Mouse (Mus musculus) hindbrain, embryonic 11.5 days (tissue): ENCODE data around the gene Gm3854. TPM values are rescaled to one million over a fixed set of nuclear protein-coding genes. Genes with fewer than 3 reads are reported as not detected.

ENCODE experiments used
- polyA plus RNA-seq: library from polyadenylated mRNA; unstranded; fragments of >200 nt; fragmentation: Nextera tagmentation; extraction: Ambion mirVana; gene quantifications from 2 replicates; pipeline ENCODE4 v1.2.1, GENCODE M21; 2014

Gene Gm3854
- polyA plus RNA-seq, 1 experiment from 2014 or later: 3.7 TPM

Other genes with a start within 250 kb of the Gm3854 start
- gene Zfp787, start 187.8 kb upstream of the Gm3854 start, polyA plus RNA-seq: 11.3 and 13.0 TPM in 2 replicates
- 67.9 and 73.1 TPM in 2 replicates for gene Zfp444, start 171.5 kb upstream of the Gm3854 start, polyA plus RNA-seq
- not detected in 2 replicates for gene Galp, start 146.7 kb upstream of the Gm3854 start, polyA plus RNA-seq
- not detected in 2 replicates for gene Zscan5b, start 121.5 kb upstream of the Gm3854 start, polyA plus RNA-seq
- gene Epp13, start 91.0 kb upstream of the Gm3854 start, polyA plus RNA-seq: not detected in 2 replicates
- gene Zfp667, start 57.2 kb upstream of the Gm3854 start, polyA plus RNA-seq: 15.1 and 16.5 TPM in 2 replicates
- gene Zfp583, start 12.5 kb upstream of the Gm3854 start, polyA plus RNA-seq: 8.5 and 10.3 TPM in 2 replicates
- 3.4 and 3.5 TPM in 2 replicates for gene Zfp78, start 19.5 kb downstream of the Gm3854 start, polyA plus RNA-seq
- gene Zfp28, start 39.5 kb downstream of the Gm3854 start, polyA plus RNA-seq: 14.2 and 15.3 TPM in 2 replicates
- 0.76 and 0.78 TPM in 2 replicates for gene Smim17, start 55.0 kb downstream of the Gm3854 start, polyA plus RNA-seq
- gene Gm20715, start 66.5 kb downstream of the Gm3854 start, polyA plus RNA-seq: not detected in 2 replicates
- gene Olfr1344, start 94.9 kb downstream of the Gm3854 start, polyA plus RNA-seq: not detected in 2 replicates
- gene Olfr1336, start 112.4 kb downstream of the Gm3854 start, polyA plus RNA-seq: 0.03 TPM in 1 of 2 replicates, not detected in the other
- gene Olfr1346, start 123.3 kb downstream of the Gm3854 start, polyA plus RNA-seq: not detected in 2 replicates
- not detected in 2 replicates for gene Olfr5, start 143.2 kb downstream of the Gm3854 start, polyA plus RNA-seq
- not detected in 2 replicates for gene Olfr1347, start 156.0 kb downstream of the Gm3854 start, polyA plus RNA-seq
- gene Olfr1348, start 165.0 kb downstream of the Gm3854 start, polyA plus RNA-seq: not detected in 2 replicates
- not detected in 2 replicates for gene Olfr1349, start 179.2 kb downstream of the Gm3854 start, polyA plus RNA-seq
- not detected in 2 replicates for gene Olfr1350, start 221.1 kb downstream of the Gm3854 start, polyA plus RNA-seq